In the genomic region with DNA sequence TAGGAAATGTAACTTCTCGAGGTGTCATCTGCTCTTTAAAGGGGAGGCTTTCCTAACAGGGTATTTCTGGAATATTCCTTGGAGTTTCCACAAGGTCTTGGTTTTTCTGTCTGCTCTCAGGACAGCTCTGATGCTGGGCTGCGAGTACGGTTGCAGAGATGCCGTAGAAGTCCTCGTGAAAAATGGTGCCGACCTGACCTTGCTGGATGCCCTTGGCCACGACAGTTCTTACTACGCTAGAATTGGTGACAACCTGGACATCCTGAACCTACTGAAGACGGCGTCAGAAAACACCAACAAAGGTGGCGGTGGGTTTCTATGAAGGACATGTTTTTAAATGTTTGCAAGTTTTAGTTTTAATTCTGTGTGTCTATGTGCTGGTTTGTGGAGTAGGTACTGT, we compare ENCODE assay signal across 13 mouse cellular contexts.
"Had no signal": no experiment of that assay in that cellular context is flagged by ENCODE, and none has a peak within 500 bp of the region (broad histone marks: within the 10 kb centered on the region; RNA-seq: fewer than 3 reads in every experiment).

No protein-coding gene starts in this region.

- DNase-seq: lung, adult 18-20 months; lung, embryonic 14.5 days; lung, postnatal 10 days; lung, postnatal 4 days; midbrain, embryonic 14.5 days; retina, postnatal 1 day; right cerebral cortex, adult 18-20 months; right cerebral cortex, postnatal 25 days; right cerebral cortex, postnatal 4 days; spleen, adult 18-20 months; thymus, adult 18-20 months; thymus, postnatal 14 days; thymus, postnatal 36 days had no signal
